Mouse (Mus musculus) heart, embryonic 11.5 days (tissue): ENCODE results near the gene Trem2. TPM values are rescaled to one million over a fixed set of nuclear protein-coding genes. Genes with fewer than 3 reads are reported as not detected.

ENCODE experiments used
- ATAC-seq: fragments of 200-750 bp; cut with Nextera tagmentation; replicated peaks from 2 replicates; pipeline ENCODE4 v1.8.0; 2017; ENCODE audit warnings: moderate library complexity; ENCODE audit not compliant: insufficient number of reproducible peaks, low FRiP score, low TSS enrichment
- H3K27ac ChIP-seq: fragments of 300-500 bp; sonication (generic); 2 replicates; pipeline ENCODE4 v1.5.1; 2014; ENCODE audit warnings: mild to moderate bottlenecking, low read depth, low read length
- H3K27me3 ChIP-seq: fragments of 300-500 bp; sonication (generic); 2 replicates; pipeline ENCODE4 v1.6.1; 2014; ENCODE audit warnings: mild to moderate bottlenecking, low read length, mixed read lengths; ENCODE audit not compliant: control insufficient read depth, insufficient read depth
- H3K36me3 ChIP-seq: fragments of 300-500 bp; sonication (generic); 2 replicates; pipeline ENCODE4 v1.6.1; 2014; ENCODE audit warnings: mild to moderate bottlenecking, low read length, moderate library complexity, mixed read lengths; ENCODE audit not compliant: control insufficient read depth, insufficient read depth
- H3K4me1 ChIP-seq: fragments of 300-500 bp; sonication (generic); 2 replicates; pipeline ENCODE4 v1.6.1; 2014; ENCODE audit warnings: low read length; ENCODE audit not compliant: control insufficient read depth, insufficient read depth
- H3K4me2 ChIP-seq: fragments of 300-500 bp; sonication (generic); 2 replicates; pipeline ENCODE4 v1.6.1; 2014; ENCODE audit warnings: mild to moderate bottlenecking, moderate library complexity
- H3K4me3 ChIP-seq: fragments of 300-500 bp; sonication (generic); 2 replicates; pipeline ENCODE4 v1.5.1; 2014; ENCODE audit warnings: low read depth, low read length
- H3K9ac ChIP-seq: fragments of 300-500 bp; sonication (generic); 2 replicates; pipeline ENCODE4 v1.6.1; 2014; ENCODE audit warnings: mild to moderate bottlenecking, low read depth, low read length, moderate library complexity
- H3K9me3 ChIP-seq: fragments of 300-500 bp; sonication (generic); replicated peaks from 2 replicates; pipeline ENCODE4 v1.6.1; 2016; ENCODE audit warnings: low read length; ENCODE audit not compliant: control insufficient read depth
- WGBS: fragments of 180-500 bp; shearing (Covaris S2); extraction: QIAGEN DNeasy Blood & Tissue Kit; methylation state at CpG from one replicate; pipeline ENCODE4 v1.1.7; 2014; ENCODE audit not compliant: insufficient replicate concordance; 5-methylcytosine and 5-hydroxymethylcytosine counted together
- polyA plus RNA-seq: library from polyadenylated mRNA; unstranded; fragments of >200 nt; fragmentation: Nextera tagmentation; extraction: Ambion mirVana; gene quantifications from 2 replicates; pipeline ENCODE4 v1.2.1, GENCODE M21; 2014

The Trem2 gene
- polyA plus RNA-seq, 1 experiment from 2014 or later = 1.1 TPM

- no peaks in the 10 kb centered on the region for H3K27me3 ChIP-seq
- H3K9me3 ChIP-seq = no peaks in the 10 kb centered on the region
- H3K36me3 ChIP-seq = no peaks in the 10 kb centered on the region
- no peak overlapping the region for H3K9ac ChIP-seq
- H3K4me3 ChIP-seq = no peak overlapping the region
- no peak for ATAC-seq
- H3K27ac ChIP-seq = no peak overlapping the region
- H3K4me2 ChIP-seq = no peak overlapping the region
- 72% methylated on average over 8 of the region's 8 CpGs for WGBS
- no peaks in the 10 kb centered on the region for H3K4me1 ChIP-seq
These were observed 26.8 kb downstream of the Trem2 start for GRCm38 (mm10) chr17:48372987-48373386.

- no peaks in the 10 kb centered on the region for H3K36me3 ChIP-seq
- H3K4me1 ChIP-seq = no peaks in the 10 kb centered on the region
- ATAC-seq = no peak
- no peaks in the 10 kb centered on the region for H3K9me3 ChIP-seq
- H3K9ac ChIP-seq = no peak overlapping the region
- H3K27ac ChIP-seq = no peak overlapping the region
- WGBS = 85% methylated on average over 1 of the region's 1 CpGs
- no peak overlapping the region for H3K4me3 ChIP-seq
- H3K27me3 ChIP-seq = no peaks in the 10 kb centered on the region
- no peak overlapping the region for H3K4me2 ChIP-seq
These were observed 29.9 kb downstream of the Trem2 start for GRCm38 (mm10) chr17:48376102-48376501.

- Histone ChIP-seq H3K4me3 (no peak overlapping the region), H3K4me2 (no peak overlapping the region), H3K27ac (no peak overlapping the region), H3K27me3 (no peaks in the 10 kb centered on the region), H3K9ac (no peak overlapping the region), H3K36me3 (no peaks in the 10 kb centered on the region), H3K9me3 (no peaks in the 10 kb centered on the region), H3K4me1 (no peaks in the 10 kb centered on the region)
- ATAC-seq = no peak
These were observed 32.8 kb downstream of the Trem2 start for GRCm38 (mm10) chr17:48379050-48379449.

DNA sequence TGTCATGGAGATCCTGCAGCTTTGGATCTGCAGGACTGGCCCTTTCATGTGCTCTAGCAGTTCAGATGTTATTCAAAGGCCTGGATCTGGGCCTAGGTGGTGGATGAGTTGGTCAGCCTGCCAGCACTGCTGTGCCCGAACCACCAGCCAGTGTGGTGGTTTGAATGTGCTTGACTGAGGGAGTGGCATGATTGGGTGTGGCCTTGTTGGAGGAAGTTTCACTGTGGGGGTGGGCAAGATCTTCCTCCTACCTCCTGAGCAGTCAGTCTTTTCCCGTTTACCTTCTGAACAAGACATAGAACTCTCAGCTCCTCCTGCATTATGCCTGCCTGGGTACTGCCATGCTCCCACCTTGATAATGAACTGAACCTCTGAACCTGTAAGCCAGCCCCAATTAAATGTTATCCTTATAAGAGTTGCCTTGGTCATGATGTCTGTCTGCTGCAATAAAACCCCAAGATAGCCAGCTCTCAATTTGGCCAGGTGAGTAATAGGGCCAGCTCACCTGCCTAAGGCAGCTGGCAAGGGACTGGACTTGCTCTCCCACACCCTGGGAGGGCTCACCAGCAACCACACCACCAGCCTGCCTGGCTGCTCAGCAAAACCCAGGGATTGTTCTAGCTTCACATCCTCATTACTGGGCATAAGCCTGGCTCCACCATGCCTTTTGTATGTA is 39.7 kb downstream of the Trem2 start:
- H3K36me3 ChIP-seq = peaks cover 43% of the 10 kb centered on the region
- WGBS = 84% methylated on average over 2 of the region's 2 CpGs

GRCm38 (mm10) chr17:48388666-48389065 is 42.5 kb downstream of the Trem2 start:
- Histone ChIP-seq H3K27me3 (no peaks in the 10 kb centered on the region), H3K4me3 (no peak overlapping the region), H3K27ac (no peak overlapping the region), H3K9me3 (no peaks in the 10 kb centered on the region), H3K4me2 (no peak overlapping the region), H3K4me1 (no peaks in the 10 kb centered on the region), H3K9ac (no peak overlapping the region), H3K36me3 (peaks cover 66% of the 10 kb centered on the region)
- 75% methylated on average over 2 of the region's 2 CpGs for WGBS
- no peak for ATAC-seq

More for the DNA sequence above, 39.7 kb downstream of the Trem2 start:
- Histone ChIP-seq H3K27ac (no peak overlapping the region), H3K9ac (no peak overlapping the region), H3K4me3 (no peak overlapping the region), H3K9me3 (no peaks in the 10 kb centered on the region), H3K4me1 (no peaks in the 10 kb centered on the region), H3K4me2 (no peak overlapping the region), H3K27me3 (no peaks in the 10 kb centered on the region)
- ATAC-seq = no peak

- Histone ChIP-seq H3K9ac (no peak overlapping the region), H3K36me3 (peaks cover 70% of the 10 kb centered on the region), H3K27me3 (no peaks in the 10 kb centered on the region), H3K4me3 (no peak overlapping the region), H3K9me3 (no peaks in the 10 kb centered on the region), H3K4me2 (no peak overlapping the region), H3K4me1 (no peaks in the 10 kb centered on the region), H3K27ac (no peak overlapping the region)
- WGBS = 68% methylated on average over 5 of the region's 5 CpGs
- no peak for ATAC-seq
These were observed 43.2 kb downstream of the Trem2 start for GRCm38 (mm10) chr17:48389442-48389841.

DNA sequence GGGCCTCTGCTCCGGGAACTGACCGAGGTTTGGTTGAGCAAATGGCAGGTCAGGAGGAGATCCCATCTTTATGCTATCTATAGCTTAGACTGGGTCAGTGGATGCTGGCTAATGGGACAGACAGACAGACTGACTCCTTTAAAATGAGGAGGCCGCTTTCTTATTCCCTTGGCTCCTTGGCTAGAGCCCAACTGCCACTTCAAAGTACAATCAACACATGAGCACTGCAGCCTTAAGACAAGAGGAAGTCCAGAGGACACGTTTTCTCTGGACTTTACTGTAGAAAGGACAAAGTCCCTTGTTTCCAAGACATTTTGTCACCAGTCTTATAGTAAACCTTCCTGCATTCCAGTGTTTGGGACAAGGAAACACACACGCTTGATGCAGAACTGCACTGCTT is 45.2 kb downstream of the Trem2 start:
- H3K27me3 ChIP-seq = no peaks in the 10 kb centered on the region
- H3K4me1 ChIP-seq = no peaks in the 10 kb centered on the region
- no peaks in the 10 kb centered on the region for H3K9me3 ChIP-seq
- no peak overlapping the region for H3K4me2 ChIP-seq
- H3K36me3 ChIP-seq = peaks cover 73% of the 10 kb centered on the region
- whole genome bisulfite sequencing = 89% methylated on average over 5 of the region's 5 CpGs
- H3K9ac ChIP-seq = no peak overlapping the region
- no peak overlapping the region for H3K4me3 ChIP-seq
- no peak overlapping the region for H3K27ac ChIP-seq
- ATAC-seq = no peak

GRCm38 (mm10) chr17:48392616-48393015 is 46.4 kb downstream of the Trem2 start:
- peaks cover 65% of the 10 kb centered on the region for H3K36me3 ChIP-seq
- H3K27ac ChIP-seq = no peak overlapping the region
- H3K9ac ChIP-seq = no peak overlapping the region
- no peak overlapping the region for H3K4me3 ChIP-seq
- ATAC-seq = no peak
- H3K27me3 ChIP-seq = no peaks in the 10 kb centered on the region
- H3K4me1 ChIP-seq = no peaks in the 10 kb centered on the region
- H3K9me3 ChIP-seq = no peaks in the 10 kb centered on the region
- WGBS = 90% methylated on average over 3 of the region's 3 CpGs
- no peak overlapping the region for H3K4me2 ChIP-seq

GRCm38 (mm10) chr17:48401710-48402109 is 55.5 kb downstream of the Trem2 start:
- Histone ChIP-seq H3K4me3 (no peak overlapping the region), H3K4me2 (no peak overlapping the region), H3K4me1 (0 out of 2 replicates have a peak, but pooled peaks cover 2% of the 10 kb centered on the region), H3K27me3 (no peaks in the 10 kb centered on the region), H3K9ac (no peak overlapping the region), H3K36me3 (peaks cover 16% of the 10 kb centered on the region; the same call in 1 of the 2 replicates), H3K27ac (no peak overlapping the region), H3K9me3 (no peaks in the 10 kb centered on the region)
- 90% methylated on average over 4 of the region's 4 CpGs for WGBS
- no peak for ATAC-seq
